Mouse (Mus musculus) cerebral cortex, adult 2 months (tissue): ENCODE measurements around the gene Hook2.

Experiments
- WGBS: fragments of 180-500 bp; shearing (Covaris S2); methylation state at CpG from one replicate; pipeline ENCODE4 v1.1.7; 2018; 5-methylcytosine and 5-hydroxymethylcytosine counted together

Hook2 gene

DNA sequence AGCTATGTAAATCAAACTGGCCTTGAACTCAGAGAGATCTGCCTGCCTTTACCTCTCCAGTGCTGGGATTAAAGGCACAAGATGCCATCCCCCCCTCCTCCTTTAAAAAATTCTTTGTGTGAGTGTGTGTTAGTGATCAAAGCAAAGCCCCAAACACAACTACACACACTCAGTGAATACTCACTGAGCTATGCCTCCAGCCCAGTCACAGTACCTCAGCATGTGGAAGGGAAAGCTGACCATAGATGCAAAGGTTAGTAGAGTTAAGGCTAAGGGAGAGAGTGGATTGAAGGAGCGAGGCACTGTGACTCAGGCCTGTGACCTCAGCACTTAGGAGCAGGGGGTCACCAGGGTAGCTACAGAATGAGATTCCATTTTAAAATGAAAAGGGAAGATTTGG is 17.3 kb upstream of the Hook2 start:
- WGBS, result 85% methylated on average over 1 of the region's 1 CpGs

GRCm38 (mm10) chr8:84973803-84974542 is 16.4 kb upstream of the Hook2 start:
- 37% methylated on average over 4 of the region's 4 CpGs for WGBS

GRCm38 (mm10) chr8:84974543-84975142 is 15.8 kb upstream of the Hook2 start:
- WGBS, result 73% methylated on average over 8 of the region's 8 CpGs

GRCm38 (mm10) chr8:84975434-84975833 is 15.0 kb upstream of the Hook2 start:
- WGBS, result 17% methylated on average over 7 of the region's 7 CpGs

- WGBS, result under 1% methylated on average over 61 of the region's 61 CpGs
Observed at GRCm38 (mm10) chr8:84976031-84976762, 14.2 kb upstream of the Hook2 start.

DNA sequence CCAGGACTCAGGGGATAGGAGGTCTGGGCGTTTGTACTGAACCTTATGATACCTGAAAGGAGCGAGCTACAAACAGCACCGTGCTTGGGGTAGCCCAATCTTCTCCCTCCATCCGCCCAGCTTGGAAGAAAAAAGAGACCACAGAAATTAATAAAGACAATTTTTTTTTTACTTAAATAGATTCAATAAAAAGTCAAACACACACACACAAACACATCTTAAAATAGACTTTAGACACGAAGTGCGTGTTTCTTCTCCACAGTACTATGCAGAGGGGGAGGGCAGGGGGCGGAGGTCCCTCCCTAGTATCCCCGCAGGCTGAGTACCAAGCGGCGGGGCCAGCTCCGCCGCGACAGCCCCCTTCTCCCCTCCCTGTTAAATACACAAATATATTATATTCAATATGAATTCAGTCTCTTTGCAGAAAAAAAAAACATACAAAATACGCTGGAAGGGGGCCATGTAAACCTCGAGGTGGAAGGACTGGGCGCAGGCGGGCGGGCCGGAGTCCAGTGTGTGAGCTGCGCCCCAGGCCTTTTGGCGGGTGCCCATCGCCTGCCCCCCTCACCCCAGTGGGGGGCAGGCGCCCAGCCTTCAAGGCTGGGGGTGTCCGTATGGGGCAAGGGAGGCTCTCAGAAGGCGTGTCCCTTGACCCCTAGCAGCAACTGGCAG is 13.5 kb upstream of the Hook2 start:
- WGBS, result under 1% methylated on average over 25 of the region's 25 CpGs

DNA sequence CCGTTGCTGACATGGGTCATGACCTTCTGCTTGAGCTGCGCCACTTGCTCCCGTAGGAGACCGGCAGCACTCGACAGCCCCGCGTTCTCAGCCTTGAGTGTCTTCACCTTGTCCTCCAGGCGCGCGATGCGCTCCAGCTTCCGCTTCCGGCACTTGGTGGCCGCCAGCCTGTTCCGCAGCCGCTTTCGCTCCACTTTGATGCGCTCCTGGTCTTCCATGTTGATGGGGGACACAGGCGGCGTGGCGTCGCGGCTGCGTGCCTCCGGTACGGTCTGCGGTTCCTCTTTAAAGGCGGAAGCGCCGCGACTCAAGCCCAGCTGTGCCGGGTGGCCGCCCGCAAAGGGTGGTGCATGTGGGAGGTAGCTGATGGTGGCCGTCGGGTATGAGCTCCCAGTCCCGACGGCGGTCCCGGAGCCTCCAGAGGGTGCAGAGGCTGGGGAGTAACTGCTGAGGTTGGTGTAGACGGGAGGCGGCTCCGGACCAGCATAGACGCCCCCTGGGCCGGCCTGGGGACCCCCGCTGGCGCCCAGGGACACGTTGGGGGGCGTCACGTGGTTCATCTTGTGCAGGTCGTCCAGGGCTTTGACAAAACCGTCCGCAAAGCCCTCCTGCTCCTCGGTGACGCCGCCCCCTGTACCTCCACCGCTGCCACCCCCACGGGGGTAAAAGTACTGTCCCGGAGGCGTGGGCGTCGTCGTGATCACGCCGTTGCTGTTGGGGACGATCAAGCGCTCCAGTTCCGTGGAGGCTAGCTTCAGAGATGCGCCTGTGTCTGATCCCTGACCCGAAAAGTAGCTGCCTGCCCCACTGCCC is 12.8 kb upstream of the Hook2 start:
- under 1% methylated on average over 70 of the region's 70 CpGs for WGBS

DNA sequence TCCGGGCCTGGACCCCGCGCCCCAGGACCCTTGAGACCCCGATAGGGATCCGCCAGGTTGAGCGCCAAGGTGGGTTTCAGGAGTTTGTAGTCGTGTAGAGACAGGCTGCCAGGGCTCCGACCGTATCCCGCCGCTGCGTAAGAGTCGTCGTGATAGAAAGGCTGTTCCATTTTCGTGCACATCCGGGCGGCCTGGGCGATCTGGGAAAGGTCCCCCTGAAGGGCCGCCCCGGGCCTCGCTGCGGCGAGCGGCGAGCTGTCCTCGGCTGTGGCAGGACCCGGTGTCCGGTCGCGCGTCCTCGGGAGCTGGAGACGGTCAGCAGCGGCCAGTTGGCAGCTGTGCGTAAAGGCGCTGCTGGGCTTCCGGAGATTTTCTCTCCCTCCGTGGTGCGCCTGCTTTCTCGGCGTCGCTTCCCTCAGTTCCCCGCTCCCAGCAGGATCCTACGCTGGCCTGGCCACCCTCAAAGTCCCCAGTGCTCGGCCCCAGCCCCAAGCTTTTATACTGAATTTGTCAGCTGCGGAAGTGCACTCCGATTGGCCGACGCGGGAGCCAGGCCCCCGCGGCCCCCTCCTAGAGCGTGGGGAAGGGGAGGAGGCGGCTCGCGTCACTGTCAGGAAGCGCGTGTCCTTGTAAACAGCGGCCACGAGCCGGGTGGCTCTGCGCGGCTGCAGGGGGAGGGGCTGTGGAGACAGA is 12.0 kb upstream of the Hook2 start, which contains the start of gene Junb:
TSS of gene Junb (minus strand) at position 471 of the 693 bp plus-strand sequence.
- under 1% methylated on average over 63 of the region's 63 CpGs for WGBS

- WGBS, result 3% methylated on average over 37 of the region's 42 CpGs
Observed at GRCm38 (mm10) chr8:84979599-84980421, 10.6 kb upstream of the Hook2 start.

- 38% methylated on average over 11 of the region's 11 CpGs for WGBS
Observed at GRCm38 (mm10) chr8:84980622-84981358, 9.6 kb upstream of the Hook2 start.

DNA sequence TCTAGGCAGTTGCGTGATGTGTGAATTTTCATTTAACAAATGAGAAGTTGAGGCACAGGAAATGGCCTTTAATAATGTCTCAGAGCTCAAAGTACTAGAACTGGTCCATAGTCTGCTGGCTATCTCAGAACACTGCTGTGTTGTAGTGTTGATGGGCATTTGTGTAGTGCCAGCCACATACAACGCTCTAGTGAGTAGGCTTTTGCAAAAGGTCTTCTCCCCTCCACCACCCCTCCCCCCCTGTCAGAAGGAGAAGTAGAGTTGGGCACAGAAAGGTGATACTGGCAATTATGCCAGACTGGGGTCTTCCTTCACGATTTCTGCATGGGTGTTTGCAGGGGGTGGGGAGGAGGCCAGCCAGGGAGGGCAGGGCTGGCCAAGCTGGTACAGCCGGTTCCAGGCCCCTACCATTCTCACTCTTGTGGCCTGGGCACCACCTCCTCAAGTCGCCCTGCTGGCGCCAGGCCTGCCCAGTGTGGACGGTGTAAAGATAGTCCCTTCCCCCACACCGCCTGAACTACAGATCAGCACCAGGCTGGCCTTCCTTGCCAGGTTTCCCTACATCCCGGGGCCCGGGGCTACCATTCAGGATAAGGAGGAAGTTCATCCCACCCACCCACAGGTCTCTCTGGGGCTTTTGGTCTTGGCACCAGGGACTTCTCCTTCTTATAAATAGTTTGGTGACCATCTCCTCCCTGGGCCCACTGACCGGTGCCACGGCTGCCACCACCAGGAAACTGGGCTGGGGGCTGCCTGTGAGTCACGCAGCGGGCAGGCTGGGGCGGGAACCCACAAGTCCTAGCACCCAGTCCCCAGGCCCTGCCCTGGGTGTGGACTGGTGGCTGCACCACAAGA is 8.5 kb upstream of the Hook2 start:
- 79% methylated on average over 15 of the region's 15 CpGs for WGBS

DNA sequence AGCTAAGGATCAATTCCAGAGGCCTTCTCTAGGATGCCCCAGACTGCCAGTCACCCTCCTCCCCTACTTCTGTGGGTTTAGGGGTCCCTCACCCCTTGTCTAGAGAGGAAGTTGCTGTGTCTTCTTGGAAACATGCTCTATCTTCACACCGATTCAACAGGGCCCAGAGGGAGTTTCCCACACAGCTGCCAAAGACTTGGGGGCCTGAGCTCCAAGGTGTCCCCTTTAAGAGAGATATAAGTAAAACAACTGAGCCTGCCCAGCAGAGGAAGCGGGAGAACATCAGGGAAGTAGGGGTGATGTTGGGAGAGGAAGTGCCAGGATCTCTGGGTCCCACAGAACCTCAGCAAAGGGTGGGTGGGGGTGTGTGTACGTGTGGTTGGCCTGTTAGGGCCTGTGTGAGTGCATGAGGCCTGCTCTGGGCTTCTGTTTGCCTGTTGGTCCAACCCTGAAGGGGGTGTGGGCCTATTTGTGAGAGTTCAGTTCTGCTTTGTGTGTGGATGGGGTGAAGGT is 7.8 kb upstream of the Hook2 start:
- 56% methylated on average over 3 of the region's 3 CpGs for WGBS

DNA sequence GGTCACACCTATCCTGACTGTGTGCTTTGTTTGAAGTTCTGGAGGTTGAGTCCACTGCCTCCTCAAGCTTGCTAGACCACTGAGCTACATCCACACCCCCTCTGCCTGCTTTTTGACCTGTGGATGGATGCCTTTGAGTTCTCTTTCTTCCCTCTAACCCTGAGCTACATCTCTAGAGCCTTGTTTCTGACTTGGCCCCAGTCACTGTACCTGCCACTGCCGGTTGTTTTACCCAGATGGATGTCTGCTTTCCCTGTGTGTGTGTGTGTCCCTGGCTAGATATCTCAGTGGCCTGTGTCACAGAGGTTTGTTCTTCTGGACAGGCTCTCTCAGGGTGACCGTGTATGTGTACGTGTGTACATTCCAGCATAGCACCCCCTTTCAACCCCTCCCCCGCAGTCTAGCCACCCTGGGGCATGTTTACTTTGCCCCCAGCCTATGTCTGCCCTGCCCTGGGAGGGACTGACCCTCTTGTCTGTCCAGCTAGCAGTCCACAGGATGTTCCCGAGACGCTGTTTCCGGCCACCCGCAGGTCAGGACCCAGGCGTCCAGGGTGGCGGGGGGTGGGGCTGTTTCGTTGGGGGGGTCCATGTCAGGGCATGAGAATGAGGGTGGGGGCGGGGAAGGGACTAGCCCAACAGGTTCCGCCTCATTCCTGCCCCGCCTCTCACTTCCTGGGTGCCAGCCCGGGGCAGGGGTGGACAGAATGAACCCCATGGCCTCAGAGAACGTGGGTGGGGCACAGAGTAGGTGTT is 5.9 kb upstream of the Hook2 start:
- WGBS, result 21% methylated on average over 16 of the region's 16 CpGs

GRCm38 (mm10) chr8:84985049-84985683 is 5.2 kb upstream of the Hook2 start:
- 2% methylated on average over 23 of the region's 23 CpGs for WGBS

GRCm38 (mm10) chr8:84985684-84986378 is 4.6 kb upstream of the Hook2 start:
- WGBS, result under 1% methylated on average over 51 of the region's 53 CpGs

DNA sequence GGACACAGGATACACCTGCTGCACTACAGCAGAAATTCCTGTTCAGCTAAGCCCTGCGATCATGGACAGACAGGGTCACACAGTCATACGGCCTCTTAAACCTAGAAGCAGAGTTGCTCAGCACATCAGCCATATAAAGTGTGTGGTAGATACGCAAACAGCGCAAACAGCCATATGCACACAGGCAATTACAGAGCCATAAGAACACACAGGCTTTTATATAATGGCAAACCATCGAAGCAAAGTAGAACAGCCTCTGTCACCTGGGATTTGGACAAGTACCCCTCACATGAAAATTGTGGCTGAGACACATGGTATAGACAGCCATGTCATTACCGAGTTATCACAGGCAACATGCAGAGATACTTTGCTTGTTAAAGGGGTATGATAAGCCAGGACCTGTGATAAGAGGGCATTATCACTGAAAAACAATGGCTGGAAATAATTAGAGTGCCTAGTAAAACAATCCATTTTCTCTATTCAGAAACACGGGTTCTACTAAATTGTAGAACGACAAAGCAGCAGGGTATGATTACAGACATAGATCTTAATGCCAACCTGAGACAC is 3.9 kb upstream of the Hook2 start:
- 23% methylated on average over 8 of the region's 8 CpGs for WGBS
